Mouse (Mus musculus) lung, postnatal 36 days (tissue): ENCODE measurements around the gene Bbc3.
"Not testable (repeated sequence)": the region's sequence is repeated elsewhere in the genome, so short reads cannot be mapped to it uniquely, and the experiment has no call there.

ENCODE experiments used
- DNase-seq: peaks from one replicate; pipeline ENCODE4 v3.0.0; 2022; ENCODE audit warnings: mixed read lengths

Bbc3 gene

DNA sequence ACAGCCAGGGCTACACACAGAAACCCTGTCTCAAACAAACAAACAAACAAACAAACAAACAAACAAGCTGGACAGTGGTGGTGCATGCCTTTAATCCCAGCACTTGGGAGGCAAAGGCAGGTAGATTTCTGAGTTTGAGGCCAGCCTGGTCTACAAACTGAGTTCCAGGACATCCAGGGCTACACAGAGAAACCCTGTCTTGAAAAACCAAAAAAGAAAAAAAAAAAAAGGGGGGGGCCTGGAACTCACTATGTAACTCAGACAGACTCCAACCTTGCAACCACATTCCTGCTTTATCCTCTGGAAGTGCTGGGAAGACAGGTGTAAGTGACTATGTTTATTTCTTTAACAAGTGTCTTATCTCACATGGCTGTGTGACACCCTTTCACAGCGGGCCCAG, at the start of gene Bbc3:
Gene Bbc3, plus strand, starts transcription at position 301 of the 400 bp plus-strand sequence.
- not testable (repeated sequence) for DNase-seq

DNA sequence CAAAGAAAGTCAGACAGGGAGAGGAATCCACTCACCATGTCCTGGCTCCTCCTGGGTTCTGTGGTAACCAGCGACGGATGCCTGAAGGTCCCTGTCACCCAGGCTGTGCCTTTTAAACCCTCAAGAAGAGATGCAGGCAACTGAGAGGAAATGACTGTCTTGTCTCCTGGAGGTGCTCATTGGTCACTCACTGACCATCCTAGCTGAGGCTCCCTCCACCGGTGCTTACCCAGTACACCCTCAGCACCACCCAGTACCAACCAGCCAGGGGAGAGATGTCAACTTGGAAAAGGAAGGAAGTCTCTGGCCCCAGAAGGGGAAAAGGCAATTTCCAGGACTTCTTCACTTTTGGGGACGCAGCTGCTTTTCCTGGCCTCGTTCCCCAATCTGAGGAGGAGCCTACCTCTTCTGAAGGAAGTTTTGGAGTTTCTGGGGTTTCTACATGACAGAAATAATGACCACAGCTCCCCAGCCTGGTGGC, 49.0 kb upstream of the Bbc3 start, which contains the start of gene C5ar1:
Gene C5ar1, minus strand, starts transcription at position 431 of the 481 bp plus-strand sequence.
- DNase-seq, result peak; percentile 53

DNA sequence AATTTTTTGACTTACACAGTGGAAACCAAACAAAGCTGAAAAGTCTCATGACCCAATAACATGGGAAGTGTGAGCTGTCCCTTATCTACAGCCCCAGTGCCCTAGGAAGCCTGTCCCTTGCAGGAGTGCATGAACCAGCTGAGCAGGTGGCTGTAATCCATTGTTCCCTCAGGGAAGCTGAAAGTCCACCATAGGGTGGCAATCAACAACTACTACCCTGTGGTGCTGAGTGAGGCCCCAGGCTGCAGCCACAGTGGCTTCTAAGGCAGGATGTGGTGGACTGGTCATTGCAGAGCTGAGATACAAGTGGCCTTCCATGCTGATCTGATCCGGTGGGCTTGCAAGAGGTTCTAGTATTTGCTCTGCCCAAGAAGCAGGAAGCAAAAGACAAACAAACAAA, 47.1 kb upstream of the Bbc3 start:
- no peak for DNase-seq

DNA sequence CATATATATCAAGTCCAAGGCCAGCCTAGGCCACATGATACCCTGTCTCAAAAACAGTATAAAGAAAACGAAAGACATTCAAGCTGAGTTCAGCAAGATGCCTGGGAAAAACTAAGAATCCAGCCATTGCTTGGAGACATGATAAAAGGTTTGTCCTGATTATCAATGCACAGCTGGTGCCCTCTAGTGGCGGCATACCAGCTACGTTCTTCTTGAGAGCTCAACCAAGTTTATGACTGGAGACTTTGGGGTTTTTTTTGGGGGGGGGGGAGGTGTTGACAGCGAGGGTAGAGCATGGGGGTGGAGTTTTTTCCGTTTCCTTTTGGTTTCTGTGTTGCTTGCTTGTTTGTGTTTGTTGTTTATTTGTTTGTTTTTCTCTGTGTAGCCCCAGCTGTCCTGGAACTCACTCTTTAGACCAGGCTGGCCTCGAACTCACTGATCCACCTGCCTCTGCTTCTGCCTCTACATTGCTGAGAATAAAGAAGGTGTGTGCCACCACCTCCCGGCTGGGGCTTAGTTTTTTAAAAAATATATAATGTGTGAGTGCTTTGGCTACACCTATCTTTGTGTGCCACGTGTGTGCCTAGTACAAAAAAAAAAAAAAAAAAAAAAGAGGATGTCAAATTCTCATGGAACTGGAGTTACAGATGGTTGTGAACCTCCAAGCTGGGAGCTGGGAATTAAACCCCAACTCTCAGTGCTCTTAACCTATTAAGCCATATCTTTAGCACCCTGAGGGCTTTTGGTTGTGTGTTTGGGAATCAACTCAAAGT, 45.0 kb upstream of the Bbc3 start:
- DNase-seq, result peak; percentile 95

DNA sequence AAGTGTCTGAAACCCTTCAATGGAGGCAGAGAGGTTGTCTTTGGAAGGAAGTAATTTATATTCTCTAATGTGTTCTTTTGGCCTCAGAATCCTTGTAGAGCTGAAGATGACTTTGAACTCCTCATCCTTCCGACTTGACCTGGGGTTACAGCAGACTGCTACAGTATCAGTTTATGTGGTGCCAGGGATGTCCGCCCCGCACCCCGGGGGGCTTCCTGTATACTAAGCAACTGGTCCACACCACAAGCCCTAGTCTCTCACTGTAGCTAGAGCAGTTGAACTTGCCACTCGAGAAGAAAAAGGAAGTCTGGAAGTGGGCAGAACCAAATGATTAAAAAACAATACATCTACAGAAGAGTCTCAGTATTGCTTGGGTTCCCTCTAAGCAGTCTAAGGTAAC, 44.4 kb upstream of the Bbc3 start:
- no peak for DNase-seq

DNA sequence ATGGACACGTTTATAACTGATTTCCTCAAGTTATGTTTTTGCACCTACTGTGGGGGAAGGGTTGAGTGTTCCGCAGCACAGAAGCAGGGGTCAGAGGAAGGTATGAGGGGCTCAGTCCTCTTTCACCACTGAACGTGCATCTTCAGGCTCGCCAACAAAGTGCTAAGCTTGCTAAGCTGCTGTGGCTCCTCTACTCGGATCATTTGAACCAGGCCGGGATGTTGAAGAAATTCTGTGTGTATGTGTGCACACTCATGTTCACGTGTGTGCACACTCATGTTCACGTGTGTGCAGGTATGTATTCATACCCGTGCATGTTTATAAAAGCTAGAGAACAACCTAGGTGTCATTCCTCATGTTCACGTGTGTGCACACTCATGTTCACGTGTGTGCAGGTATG, 42.3 kb upstream of the Bbc3 start:
- DNase-seq, result no peak

DNA sequence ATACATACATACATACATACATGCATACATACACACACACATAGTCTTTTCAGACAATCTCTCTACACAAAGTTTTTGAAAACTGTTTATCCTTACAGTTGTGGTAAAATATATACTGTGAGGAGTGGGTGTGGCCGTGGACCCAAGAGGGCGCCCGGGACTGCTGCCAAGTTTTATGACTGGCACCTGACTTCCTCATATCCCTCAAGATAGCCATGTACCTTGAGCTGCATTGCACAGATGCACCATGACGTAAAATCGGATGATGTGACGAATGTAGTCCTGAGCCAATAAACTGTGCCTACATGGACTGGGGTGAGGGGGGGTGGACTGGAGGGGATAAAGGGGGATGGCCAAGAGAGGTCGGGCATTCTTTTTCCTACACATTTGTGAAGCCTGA, 41.6 kb upstream of the Bbc3 start:
- DNase-seq, result not testable (repeated sequence)

DNA sequence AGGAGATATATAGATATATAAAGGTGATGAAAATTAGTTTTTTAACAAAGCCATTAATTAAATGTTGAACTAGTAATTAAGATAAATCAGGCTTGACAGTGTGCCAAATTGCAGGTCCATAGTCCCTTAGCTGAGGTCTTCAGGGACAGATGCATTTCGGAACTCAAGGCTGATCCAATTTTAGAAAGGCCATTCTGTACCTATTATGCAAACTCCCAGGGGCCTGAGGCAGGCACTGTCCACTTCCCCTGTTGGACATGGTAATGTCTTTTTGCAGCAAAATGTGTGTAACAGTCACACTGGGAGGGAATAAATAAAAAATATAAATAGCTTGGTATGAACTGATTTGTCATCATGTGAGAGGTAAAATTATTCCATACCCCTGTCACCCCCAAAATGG, 37.1 kb upstream of the Bbc3 start:
- DNase-seq, result no peak

DNA sequence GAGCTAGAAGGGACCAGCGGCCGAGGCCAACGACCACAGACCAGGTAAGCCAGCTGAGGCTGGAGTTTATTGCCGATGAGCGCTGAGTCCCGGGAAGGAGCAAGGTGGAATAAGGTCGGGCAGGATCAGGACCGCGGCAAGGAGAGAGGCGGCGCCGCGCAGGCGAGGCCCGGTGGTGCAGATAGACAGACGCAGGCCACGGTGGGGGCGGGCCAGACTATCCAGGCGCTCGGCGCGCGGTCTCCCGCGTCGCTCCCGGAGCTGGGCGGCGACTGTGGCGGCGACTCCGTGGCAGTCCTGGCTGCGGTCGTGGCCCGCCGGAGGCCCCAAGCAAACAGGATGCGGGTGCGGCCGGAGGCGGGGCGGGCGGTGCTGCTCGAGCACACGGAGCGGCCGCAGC, 35.5 kb upstream of the Bbc3 start:
- peak; percentile 75 for DNase-seq

DNA sequence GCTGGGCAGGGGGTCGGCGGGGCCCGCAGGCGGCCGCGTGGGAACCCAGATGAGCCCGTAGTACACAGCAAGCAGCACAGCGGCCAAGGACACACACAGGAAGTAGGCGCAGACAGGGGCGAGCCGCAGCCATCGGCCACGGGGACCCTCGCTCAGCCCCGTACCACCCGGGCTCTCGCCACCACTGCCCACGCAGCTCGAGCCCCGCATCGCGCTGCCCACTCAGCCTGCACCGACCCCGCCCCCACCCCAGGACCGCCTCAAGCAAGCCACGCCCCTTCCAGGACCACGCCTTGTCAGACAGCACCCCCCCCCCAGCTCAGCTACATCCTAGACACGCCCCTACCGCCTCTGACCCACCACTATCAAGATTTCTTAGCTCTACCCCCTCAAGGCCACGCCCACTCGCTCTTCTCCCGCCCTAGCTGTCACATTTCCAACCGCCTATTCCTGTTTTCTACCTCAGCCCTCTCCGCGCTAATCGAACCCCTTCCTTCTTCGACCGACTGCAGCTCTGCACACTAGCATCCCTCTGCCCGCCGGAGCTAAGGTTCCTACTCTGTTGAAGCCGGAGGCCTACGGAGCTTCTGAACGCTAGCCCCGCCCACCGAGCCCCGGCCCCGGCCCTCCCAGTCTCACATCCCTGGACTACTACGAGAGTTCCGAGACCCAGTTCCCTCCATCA, 35.0 kb upstream of the Bbc3 start, which contains the start of gene Inafm1:
Gene Inafm1, minus strand, starts transcription at position 537 of the 685 bp plus-strand sequence.
- peak; percentile 96 for DNase-seq

DNA sequence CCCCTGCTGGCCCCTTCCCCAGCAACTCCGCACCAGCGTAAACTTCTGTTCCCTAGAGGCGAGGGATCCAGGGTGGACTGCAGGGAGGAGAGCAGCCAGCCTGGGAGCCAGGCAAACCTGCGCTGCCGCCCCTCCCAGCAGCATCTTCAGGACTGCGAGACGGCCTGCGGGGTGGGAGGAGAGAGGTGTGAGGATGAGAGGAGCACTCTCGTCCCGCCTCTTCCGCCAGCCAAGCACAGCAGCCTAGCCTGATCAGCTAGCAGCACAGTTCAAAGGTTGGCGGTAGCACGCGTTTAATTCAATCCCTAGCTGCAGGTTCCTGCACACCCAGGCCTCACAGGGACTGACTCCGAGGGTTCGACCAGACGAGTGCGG, 34.4 kb upstream of the Bbc3 start:
- peak; percentile 65 for DNase-seq

DNA sequence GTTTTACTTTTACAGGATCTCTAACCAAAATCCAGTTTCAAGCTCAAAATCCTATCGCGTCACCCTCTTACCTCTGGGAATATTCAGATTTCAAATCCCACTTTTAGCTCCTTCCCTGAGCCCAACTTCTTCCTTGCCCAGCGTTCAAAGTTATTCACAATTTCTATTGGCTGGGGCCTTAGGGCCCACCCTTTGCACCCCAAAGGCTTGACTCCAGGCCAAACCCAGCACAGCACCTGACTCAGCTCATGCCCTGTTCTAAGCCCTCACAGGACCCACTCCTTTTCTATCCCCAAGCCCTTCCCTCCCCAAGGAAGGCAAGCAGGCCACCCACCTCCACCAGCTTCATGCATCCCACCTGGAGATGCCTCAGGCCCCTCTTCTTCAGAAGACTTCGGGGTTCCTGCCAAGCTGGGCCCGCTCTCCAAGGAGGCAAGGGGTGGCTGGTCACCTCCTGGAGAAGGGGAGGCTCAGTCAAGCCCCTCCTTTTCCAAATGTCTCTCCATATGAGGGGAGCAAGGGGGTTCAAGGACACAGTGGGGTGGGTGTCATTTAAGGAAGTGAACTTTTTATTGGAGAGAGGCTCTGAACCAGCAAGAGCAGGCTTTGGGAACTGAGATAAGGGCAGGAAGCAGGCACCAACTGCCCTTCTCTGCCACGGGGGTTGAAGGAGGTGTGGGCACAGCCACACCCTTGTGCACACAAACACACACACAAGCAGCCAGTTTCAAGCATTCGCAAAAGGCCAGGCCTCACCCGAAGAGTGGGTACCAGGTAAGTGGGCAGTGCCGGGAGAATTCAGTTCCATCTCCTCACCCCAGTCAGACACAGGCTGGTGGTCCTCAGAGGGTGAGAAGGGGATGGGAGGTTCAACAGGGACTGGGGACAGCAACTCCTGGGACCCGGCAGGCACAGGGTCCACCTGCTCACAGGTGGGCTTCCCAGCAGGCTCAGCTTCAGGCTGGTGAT, 33.0 kb upstream of the Bbc3 start:
- DNase-seq, result no peak

DNA sequence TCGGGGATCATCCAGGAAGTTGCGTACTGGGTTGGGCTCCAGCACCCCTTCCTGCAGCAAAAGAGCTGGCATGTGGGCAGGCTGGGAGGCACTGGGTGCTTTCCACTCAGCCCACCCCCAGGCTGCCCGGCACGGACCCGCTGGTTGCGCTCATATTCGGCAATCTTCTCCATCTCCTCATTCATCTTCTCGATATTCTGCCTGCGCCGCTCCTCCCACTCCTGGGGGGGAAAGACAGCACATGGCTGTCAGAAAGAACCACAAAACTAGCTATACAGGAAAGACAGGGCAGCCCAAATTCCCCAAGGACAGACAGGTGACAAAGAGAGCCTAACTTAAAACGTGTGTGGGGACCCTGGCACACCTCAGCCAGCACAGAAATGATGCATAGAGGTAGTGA, 27.5 kb upstream of the Bbc3 start:
- DNase-seq, result no peak

DNA sequence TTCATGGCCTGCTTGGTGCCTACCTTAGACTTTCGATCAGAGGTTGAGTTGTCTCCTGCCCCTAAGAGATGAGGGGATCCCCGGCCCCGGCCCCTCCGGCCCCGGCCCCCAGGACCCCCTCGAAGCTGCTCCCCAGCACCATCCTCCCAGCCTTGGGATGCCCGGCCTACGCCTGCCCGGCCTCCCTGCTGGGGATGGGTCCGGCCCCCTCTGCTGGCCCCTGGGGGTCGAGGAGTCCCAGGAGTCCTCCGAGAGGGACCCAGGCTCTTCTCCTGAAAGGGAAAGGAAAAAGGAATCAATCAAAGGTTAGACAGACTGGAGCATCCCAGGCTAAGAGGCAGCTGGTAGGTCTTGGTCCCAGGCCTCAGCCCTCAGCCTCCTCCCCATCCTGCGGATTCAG, 25.9 kb upstream of the Bbc3 start:
- DNase-seq, result no peak

DNA sequence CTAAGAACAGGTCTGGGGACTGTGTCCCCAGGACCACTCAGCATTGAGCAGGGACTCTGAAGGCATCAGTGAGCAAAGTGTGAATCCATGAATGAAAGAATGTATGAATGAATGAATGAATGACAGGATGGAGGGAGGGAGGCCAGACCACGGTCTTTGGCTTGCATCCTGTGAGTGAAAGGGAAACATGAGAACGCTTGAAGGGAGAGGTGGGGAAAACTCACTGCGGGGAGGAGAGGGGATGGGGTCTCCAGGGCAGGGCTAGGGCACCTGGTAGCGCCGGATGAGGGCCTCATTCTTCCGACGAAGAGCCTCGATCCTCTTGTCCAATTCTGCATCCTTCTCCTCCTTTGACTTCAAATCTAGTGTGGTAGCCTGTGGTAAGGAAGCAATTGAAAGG, 24.2 kb upstream of the Bbc3 start:
- no peak for DNase-seq

DNA sequence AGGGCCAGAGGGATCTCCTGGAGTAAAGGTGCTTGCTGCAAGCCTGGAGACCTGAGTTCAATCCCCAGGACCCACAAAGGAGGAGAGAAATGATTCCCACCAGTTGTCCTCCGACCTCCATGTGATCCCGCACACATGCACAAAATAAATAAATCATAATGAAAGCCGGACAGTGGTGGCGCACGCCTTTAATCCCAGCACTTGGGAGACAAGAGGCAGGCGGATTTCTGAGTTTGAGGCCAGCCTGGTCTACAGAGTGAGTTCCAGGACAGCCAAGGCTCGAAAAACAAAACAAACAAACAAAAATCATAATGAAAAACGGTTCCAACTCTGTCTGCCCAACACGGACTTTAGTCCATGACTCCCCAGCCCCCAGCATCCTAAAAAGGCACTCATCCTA, 23.3 kb upstream of the Bbc3 start:
- no peak for DNase-seq

DNA sequence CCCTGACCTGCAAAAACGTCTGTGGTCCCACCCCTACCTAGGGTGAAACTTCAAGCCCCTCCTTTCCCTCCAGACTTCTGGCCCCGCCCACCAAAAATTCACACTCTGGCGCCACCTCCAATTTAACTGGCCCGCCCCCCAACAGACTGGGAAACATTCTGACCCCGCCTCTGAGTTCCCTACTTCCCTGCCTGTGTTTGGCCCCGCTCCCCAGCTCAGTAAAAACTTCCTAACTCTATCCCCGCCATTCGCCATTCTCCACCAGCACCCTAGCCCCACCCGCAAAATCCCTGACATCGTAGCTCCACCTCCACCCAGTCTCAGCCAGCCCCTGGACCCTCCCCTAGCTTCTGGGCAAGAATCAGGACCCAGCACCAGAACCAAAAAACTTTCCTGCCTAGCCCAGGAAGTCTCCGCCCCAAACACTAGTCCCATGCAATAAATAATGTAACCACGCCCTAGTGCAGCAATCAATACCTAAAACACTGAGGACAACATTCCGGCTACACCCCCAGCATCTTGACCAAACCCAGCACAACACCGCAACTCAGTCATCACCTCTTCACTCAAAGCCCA, 22.7 kb upstream of the Bbc3 start:
- DNase-seq, result peak; percentile 89

DNA sequence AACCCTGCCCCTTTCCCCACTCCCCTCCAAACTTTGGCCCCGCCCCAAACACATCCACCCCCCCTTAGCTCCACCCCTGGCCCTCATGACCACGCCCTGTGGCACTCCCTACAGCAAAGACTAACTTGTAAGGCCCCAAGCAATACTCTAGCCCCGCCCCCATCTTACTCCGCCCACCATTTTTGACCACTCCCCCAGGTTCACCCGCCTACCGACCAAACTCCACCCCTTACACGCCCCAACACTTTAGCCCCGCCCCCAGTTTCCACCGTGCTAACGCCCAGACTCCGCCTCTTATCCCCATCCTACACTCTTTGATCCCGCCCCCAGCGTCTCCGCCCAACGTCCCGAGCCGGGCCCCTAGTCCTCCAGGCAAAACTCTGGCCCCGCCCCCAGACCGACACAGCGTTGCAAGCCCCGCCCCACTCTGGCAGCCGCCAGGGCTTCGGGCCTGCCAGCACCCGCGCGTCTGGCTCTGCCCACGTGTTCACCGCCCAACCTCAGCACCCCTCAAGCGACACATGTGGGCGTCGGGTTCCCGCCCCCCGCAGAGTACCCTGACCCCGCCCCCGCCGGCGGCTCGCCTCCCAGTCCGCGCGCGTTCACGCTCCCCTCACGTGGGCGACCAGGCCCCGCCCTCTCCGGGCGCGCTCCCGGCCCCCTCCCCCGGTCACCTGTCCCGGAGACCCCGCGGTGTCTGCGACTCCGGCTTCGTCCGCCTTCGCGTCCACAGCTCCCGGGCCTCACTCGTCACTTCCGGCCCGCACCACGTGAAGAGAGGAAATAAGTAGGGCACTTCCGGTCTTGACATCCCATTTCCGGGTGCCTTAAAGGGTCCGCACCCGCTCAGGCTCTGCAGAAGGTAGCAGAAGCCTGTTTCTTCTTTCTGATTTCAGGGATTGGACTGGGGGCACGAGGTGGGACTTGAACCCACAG, 21.9 kb upstream of the Bbc3 start, which contains the start of gene Ccdc9:
Gene Ccdc9, minus strand, starts transcription at position 770 of the 936 bp plus-strand sequence.
- DNase-seq, result peak; percentile 100

DNA sequence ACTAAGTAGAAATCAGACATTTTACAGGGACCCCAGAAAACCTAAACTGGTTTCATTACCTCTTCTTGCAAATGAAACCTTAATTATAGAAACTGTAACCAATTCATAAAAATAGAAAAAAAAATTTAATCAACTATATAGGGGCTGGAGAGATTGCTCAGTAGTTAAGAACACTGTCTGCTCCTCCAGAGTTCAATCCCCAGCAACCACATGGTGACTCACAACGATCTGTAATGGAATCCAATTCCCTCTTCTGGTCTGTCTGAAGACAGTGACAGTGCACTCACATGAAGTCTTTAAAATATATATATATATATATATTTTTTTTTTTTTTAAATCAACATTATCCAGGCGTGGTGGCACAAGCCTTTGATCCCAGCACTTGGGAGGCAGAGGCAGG, 21.2 kb upstream of the Bbc3 start:
- DNase-seq, result no peak

DNA sequence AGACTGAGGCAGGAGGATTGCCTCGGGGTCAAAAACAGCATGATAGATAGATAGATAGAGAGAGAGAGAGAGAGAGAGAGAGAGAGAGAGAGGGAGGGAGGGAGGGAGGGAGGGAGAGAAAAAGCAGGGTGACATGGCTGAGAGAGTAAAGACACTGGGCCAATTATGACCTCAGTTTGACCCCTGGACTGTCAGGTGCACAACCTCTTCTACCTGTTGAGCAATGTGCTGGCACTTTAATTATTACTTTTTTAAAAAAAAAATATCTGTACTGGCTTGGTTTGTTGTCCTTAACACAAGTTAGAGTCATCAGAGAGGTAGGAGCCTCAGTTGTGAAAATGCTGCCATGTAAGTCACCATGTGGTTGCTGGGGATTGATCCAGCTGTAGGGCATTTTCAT, 20.4 kb upstream of the Bbc3 start:
- no peak for DNase-seq

DNA sequence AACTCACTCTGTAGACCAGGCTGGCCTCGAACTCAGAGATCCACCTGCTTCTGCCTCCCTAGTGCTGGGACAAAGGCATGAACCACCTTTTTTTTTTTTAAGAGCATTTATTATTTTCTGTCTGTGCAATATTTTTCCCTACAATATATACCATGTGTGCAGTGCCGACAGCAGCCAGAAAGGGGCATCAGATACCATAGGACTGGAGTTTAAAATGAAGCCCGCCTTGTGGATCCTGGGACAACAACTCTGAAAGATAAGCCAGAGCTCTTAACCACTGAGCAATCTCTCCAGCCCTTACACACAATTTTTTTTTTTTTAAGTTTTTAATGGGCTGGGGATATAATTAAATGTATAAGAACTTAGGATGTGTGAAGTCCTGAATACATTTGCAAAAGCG, 13.8 kb upstream of the Bbc3 start:
- DNase-seq, result peak; percentile 75
